Mouse (Mus musculus) layer of hippocampus, postnatal 14 days (tissue): ENCODE results near the gene Smarca4. TPM values are rescaled to one million over a fixed set of nuclear protein-coding genes. Genes with fewer than 3 reads are reported as not detected.
A peak's percentile ranks its signal among the peaks of the same experiment; 100 is the strongest.

Experiments used
- DNase-seq, 2 experiments: peaks; one replicate each; pipeline ENCODE4 v3.0.0; 2021 to 2022; ENCODE audit warnings: low spot score in 2 of 2, mixed read lengths in 1 of 2
- total RNA-seq, 2 experiments: library from RNA; stranded (reverse); gene quantifications; 2 replicates each; pipeline ENCODE4 v1.2.3; 2021

The Smarca4 gene
- total RNA-seq, 2 experiments from 2014 or later, result 121 to 123 TPM

DNA sequence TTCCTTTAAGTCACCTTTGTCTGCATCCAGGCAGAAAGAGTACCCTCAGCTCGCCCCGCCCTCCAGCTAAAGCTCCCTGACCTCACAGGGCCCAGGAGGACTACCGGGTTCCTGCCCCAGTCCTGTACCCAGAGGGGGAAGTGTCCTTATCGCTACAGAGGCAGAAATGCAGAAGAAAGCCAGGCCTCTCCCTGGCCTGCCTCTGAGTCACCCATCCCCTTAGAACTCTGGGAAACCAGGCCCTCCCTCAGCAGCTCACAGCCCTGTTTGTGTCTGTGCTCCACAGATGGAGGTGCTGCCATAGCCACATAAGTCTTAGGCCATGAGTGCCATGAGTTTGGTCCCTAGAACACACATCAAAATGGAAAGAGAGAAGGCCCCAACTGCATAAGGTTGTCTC, 99.3 kb downstream of the Smarca4 start:
- no peak for DNase-seq

DNA sequence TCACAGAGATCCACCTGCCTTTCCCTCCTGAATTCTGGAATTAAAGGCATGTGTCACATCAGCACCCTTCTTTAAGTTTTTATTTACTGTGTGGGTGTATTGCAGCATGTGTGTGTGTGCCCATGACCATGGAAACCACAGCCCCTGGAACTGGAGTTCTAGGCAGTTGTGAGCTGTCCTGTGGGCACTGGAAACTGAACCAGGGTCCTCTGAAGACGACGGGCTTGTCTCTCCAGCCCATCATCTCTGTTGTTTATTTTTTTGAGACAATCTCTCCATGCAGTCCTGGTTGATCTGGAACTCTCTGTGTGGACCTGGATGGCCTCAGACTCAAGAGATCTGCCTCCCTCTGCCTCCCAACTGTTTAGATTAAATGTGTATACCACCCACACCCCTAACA, 101.0 kb downstream of the Smarca4 start:
- DNase-seq, result no peak

DNA sequence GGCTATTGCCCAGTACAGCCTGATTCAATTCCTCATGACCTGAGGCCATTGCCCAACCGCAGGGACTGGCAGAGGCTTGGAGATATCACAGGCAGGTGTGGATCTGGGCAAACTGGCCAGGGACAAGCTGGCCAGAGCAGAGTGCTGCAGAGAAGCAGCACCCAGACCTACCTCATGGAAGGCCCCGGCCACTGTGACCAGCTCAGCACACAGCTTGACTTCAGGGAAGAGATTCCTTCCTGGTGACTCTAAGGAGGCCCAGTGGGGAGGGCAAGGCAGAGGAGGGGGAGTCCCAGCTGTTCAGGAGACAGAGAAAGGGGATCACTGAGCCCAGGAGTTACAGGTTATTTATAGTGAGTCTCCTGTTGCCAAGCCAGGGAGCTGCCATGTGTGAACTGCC, 105.1 kb downstream of the Smarca4 start:
- DNase-seq, result no peak

DNA sequence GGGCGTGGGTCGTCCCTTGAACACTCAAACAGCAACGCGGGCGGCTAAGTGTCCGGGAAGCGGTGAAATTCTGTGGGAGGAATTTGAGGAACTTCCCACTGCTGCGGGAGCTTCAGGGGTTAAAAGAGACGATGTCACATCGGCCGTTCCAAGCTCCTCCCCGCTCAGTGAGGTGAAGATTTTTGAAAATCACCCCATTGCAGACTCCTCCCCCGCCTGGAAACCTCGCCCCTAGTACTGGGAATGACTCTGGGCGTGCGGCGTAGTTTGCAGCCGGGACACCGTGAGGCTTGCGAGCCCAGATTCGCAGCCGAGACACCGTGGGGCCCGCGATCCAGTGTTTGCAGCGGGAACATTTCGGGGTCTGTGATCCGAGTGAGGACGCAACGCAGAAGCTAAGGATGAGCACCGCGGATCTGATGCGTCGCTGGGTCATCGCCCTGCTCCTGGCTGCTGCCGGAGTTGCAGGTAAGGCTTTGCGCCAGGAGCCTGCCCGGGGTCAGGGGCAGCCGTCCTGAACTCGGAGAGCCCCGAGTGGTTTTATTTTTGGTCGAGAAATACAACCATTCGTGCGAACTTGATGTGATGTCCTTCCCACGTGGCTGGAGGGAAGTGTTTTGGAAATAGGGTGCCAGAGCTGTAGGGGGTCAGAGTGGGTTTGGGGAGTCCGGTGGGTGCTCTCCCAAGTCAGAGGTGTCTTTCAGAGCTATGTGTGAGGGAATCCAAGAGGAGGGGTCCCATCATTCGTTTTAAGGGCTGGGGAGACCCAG, 107.6 kb downstream of the Smarca4 start, which contains the start of gene Ldlr:
Gene Ldlr (plus strand): TSS at position 107 of the 770 bp plus-strand sequence.
- DNase-seq, result peak; percentile 79 to 91

DNA sequence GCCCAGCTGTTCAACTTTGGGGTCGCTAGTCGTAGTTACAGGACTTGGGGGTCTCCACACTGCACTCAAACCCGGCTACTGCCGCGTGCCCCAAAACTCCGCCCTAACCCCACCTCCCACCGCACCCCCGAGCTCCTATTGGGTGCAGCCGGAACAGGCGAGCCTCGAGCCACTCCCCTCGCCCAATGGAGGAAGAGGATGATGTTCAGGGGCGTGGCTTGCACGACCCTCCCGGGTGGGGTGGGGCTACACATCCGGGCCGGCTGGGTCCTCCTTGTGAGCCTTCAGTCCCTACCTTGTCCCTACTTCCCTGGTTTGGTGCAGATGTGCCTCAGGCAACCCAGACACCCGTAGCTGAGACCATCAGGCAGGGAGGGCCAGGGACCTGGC, 108.2 kb downstream of the Smarca4 start:
- peak; percentile 88 to 95 for DNase-seq

DNA sequence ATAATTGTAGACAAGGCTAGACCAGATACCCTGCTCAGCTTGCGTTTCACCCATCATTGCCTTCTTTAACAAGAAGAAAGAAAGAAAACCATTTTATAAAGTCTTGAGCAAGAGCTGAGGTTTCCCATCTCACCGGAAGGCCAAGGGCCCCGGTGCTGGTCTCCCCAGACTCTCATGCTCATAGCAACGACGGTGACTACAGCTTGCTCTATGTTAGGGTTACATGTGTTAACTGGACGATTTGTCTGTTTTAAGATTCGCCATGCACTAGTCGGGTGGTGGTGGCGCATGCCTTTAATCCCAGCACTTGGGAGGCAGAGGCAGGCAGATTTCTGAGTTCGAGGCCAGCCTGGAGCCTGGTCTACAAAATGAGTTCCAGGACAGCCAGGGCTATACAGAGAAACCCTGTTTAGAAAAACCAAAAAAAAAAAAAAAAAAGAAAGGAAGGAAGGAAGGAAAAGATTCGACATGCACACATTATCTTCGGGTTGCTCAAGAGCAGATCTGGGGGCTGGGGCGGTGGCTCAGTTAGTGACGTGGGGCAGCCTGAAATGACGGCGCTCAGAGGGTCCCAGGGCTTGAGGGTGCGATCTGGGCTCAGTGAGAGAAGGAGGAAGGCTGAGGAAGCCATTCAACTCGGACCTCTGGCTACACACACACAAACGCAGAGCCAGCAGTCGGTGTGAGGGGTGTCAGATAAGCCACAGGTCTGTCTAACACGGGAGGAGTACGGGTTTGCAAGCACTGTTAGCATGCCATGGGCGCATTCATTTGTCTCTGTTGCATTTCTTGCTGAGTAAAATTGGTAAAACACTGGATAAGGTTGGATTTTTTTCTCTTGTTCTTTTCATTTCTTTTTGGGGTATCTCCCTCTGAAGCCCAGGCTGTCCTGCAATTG, 109.5 kb downstream of the Smarca4 start:
- DNase-seq, result no peak

DNA sequence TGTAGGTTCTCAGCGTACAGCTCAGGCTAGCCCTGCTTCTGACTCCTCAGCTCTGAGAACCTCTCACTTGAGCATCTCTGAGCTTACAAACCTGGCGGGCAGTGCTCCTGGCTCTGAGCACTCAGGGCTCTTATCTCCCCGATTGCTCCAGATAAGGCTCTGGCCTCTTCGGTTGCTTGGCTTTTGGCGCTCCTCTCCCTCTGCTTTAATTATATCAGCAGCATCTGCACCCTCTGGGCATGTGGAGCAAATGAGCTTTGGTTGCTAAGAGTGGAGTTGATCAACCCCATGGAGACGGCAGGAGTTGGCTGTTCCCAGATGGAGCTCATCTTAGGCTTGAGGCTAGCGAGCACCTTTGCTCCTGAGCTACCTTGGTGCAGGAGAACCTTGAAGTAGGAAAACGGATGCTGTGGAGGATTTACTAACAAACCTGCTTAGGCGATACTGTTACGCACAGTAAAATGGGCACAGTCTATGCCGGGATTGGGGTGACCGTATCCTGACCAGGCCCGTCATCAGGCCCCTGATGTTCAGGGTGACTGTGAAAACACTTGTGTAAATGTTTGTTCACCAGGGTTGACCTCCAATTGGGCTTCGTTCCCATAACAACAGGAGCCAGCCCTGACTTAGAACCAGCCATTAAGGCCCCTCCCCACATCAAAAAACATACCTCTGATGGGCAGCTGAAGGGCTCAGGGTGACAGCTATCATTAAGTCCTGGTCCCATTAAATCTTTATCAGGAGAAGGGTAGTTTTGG, 110.4 kb downstream of the Smarca4 start:
- peak in 1 of 2 experiments; percentile 50 for DNase-seq

DNA sequence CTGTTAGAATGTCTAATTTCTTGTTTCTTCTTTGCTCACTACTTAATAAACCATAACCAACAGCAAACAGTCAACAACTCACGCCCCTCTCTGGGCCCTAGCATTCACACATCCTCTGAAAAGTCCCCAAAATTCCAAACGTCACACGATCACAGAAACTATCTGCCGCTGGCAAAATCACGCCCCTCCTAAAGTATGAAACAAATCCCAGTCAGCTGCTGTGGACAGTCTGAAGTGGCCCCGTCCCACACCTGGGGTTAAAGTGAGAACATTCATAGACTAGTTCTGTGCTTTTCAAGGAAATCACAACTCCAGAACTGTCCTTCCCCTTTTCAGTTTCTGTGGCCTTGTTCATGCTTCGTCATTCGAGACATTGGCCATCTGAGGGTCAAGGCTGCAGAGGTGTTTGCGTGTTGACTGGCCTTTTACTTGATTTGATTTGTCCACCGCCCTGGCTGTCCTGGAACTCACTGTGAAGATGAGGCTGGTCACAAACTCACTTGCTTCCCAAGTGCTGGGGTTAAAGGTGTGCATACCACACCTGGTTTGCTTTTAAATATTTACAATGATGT, 112.4 kb downstream of the Smarca4 start:
- no peak for DNase-seq

DNA sequence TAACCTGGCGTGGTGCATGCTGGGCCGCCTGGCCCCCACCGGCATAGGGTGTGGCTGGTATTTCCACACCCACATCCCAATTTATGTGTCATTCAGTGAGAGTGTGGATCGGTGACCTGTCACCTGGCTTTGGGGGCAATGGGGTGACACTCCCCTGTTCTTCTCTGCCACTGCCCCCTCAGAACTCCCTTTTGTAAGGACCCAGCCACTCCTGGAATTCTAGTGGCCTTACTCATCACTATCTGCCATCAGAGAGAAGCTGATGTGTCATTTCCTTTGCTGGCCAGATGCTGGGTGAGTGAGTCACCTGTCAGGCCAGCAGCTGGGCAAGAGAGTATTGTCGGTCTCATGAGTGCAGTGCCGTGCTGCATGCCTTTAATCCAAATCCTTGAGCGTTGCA, 113.3 kb downstream of the Smarca4 start:
- no peak for DNase-seq

DNA sequence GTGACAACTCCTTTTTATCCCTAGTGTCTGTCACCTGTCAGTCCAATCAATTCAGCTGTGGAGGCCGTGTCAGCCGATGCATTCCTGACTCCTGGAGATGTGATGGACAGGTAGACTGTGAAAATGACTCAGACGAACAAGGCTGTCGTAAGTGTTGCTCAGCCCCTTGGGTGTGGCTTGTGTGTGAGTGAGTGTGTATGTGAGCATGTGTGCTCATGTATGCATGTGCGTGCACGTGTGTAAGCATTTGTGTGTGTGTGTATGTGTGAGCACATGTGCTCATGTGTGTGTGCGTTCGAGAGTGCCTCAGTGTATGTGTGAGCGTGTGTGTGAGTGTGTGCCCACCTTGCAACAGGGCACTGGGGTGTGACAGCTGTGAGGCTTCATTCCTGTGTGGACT, 116.3 kb downstream of the Smarca4 start:
- DNase-seq, result no peak

DNA sequence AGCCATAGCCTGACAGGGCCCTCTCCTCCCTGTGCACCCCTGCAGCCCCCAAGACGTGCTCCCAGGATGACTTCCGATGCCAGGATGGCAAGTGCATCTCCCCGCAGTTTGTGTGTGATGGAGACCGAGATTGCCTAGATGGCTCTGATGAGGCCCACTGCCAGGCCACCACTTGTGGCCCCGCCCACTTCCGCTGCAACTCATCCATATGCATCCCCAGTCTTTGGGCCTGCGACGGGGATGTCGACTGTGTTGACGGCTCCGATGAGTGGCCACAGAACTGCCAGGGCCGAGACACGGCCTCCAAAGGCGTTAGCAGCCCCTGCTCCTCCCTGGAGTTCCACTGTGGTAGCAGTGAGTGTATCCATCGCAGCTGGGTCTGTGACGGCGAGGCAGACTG, 117.5 kb downstream of the Smarca4 start:
- DNase-seq, result no peak

DNA sequence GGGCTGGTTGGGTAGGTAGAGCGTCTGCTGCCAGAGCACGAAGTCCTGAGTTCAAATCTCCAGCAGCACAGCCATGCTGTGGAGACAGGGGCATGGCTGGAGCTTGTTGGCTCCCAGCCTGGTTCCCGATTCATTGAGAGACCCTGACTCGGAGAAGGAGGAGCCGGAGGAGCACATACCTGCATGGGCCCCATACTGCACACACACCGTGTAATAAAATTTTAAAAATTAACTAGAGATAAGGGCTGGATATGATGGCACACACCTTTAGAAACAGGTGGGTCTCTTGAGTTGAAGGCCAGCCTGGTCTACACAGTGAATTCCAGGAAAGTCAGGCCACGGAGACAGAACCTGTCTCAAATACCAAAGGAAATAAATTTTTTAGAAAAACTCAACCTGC, 118.0 kb downstream of the Smarca4 start:
- DNase-seq, result no peak

DNA sequence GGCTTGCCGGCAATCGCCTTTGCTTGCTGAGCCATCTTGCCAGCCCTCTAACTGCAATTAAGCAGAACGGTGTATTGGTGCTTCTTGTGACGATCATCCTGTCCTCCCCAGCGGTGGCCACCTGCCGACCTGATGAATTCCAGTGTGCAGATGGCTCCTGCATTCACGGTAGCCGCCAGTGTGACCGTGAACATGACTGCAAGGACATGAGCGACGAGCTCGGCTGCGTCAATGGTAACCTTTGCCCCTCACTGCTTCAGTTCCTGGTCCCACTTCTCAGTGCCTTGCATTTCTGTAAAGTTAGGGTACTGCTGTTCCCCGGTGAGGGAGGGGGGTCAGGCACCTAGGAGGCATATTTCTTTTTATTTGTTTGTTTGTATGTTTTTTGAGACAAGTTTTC, 119.2 kb downstream of the Smarca4 start:
- DNase-seq, result no peak

DNA sequence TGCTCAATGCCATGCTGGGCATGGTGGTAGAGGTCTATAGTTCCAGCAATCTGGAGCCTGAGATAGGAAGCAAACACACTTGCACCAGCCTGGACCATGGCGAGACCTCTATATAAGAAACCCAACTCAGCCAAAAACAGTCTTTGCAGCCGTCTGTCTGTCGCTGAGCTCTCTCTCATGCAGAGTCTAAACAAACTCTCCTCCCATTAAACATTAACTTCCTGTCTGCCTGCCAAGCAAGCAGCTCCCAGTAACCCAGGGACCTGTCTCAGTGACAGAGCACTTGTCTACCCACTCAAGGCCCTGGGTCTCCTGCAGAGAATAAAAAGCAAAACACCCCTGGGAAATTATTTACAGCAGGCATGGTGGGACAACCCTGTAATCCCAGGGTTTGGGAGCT, 120.6 kb downstream of the Smarca4 start:
- no peak for DNase-seq

DNA sequence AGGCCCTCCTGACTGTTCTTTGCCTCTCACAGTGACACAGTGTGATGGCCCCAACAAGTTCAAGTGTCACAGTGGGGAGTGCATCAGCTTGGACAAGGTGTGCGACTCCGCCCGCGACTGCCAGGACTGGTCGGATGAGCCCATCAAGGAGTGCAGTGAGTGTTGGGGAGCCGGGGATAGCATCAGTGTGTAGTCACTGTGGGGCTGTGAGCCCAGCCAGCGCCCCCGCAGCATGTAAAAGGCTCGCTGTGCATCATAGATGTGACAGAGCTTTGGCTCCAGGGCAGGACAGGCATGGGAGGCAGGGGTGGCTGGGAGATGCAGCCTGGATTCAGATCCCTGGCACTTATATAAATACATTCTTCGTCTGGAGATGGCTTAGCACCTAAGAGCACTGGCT, 121.2 kb downstream of the Smarca4 start:
- DNase-seq, result no peak

DNA sequence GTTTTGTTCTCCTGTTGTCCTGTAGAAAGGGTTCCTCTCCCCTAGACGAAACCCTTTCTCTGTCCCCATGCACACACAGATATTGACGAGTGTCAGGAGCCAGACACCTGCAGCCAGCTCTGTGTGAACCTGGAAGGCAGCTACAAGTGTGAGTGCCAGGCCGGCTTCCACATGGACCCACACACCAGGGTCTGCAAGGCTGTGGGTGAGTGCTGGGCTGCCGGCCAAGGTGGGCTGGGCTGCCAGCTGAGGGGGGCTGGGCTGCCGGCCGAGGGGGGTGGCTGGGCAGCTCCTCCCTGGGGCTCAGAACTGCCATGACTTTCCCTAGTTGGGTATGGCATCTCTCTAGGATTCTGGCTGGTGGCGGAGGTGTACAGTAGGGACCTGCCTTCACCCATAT, 122.8 kb downstream of the Smarca4 start:
- no peak for DNase-seq

DNA sequence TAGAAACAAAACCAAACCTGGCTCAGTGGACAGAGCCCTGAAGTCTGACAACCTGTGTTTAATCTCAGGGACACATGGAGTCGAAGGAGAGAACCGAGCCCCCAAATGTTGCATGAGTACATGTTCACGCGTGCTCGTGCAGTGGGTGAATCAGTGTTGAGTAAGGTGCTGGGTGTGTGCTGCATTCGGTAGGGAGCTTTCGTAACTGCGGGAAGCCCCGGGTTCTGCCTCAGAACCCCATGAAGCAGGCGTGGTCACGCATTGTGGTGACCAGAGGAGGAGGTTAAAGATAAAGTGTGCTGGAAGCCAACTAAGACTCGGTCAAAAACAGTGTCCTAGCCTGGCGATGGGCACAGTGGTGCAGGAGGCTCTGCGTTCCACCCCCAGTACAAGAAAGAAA, 124.5 kb downstream of the Smarca4 start:
- DNase-seq, result no peak

DNA sequence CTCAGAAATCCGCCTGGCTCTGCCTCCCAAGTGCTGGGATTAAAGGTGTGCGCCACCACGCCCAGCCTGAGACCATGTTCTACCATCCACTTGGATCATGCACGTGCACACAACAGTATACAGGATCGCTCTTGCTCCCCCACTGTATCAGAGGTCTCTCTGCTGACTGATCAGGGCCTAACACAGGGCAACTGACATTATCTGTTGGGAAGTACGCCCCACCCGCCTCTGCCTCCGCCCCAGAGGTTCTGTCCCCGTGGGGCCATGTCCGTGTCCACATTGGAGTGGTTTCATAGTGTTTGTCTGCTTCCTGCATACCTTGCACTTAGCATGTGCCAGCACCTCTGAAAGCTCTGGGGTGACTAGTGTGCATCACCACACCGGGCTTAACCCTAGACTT, 125.5 kb downstream of the Smarca4 start:
- DNase-seq, result no peak

DNA sequence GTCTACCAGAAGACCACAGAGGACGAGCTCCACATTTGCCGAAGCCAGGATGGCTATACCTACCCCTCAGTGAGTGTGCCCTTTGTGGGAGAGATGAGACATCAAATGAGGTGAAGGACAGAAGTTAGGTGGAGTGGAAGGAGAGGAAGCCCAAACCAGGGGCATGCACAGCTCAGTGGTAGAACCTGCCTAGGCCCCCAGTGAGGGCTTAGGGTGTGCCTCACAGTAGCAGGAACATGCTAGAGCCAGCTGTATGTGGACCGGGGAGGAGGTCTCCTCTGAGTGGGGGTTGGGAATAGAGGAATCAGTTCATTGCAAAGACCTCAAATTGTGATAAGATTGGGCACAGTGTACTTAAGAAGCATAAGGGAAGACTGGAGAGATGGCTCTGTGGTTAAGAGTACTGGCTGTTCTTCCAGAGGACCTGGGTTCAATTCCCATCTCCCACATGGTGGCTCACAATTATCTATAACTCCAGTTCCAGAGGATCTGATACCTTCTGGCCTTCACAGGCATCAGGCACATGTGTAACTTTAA, 131.3 kb downstream of the Smarca4 start:
- DNase-seq, result no peak

DNA sequence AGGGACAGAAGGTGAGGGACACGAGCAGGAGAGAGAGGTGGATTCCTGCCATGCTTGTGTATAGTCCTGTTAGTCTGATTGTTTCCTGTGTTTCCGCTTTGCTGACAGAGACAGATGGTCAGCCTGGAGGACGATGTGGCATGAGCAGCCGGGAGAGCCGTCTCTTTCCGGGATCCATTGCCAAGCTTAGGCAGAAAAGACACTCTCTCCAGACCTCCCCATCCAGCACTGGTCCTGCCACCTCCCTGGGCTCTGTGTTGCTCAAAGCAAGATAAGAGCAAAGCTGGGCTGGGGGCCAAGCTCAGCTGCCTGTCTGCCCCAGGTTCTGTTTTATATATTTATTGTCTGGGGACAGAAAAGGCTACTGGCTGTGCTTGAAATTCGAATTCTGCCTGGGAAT, 132.1 kb downstream of the Smarca4 start:
- DNase-seq, result no peak

DNA sequence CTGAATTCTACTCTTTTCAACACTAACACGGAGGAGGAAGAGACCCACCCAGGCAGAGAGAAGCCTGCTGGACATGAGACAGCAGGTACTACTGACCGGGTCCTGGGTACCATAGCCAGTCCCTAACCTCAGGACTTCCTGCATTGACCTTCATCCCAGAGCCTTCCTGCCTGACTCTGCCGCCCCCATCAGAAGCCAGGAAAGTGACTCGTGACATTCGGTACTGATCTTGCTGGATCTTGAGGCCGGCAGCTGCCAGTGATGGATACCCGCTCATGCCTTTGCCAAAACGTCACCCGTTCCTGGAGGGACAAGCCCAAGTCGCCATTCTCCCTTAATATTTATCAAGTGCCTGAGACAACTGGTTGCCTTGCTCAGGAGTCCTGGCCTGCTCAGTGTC, 132.5 kb downstream of the Smarca4 start:
- DNase-seq, result no peak
